Mouse (Mus musculus): ENCODE measurements around the gene Jaml.

DNA sequence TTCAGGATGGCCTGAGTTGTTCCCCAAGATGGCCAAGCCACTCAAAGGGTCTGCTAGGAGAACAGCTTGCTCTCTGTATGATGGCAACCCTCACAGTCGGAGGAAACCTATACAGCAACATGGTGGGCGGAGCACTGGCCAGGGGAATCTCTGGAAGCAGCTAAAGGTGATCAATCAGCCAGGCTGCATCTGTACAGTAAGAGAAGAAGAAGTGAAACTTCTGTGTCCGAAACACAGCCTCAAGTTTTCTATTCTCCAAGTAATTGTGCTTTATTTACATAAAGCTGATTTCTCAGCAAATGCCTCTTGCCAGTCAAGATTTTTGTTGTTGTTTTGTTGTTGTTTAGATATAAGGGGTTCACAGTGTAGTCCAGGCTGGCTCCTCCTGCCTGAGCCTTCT, 1.1 kb upstream of the Jaml start:
- TF ChIP-seq CTCF (IDR thresholded peaks at IDR 0.05; ENCODE audit: borderline replicate concordance, insufficient read depth, low read depth, low read length) (no peak), POLR2A (IDR thresholded peaks at IDR 0.05; ENCODE audit: borderline replicate concordance, insufficient read depth, low read length) (no peak)

All from cerebellum, adult 2 months (tissue).